Mouse (Mus musculus): ENCODE measurements around the gene Osbp.

GRCm38 (mm10) chr19:11974223-11974540, 8.4 kb downstream of the Osbp start:
- TF ChIP-seq CTCF (conservative IDR thresholded peaks at IDR 0.05; ENCODE audit: low read length) (no peak), POU5F1 (IDR thresholded peaks at IDR 0.05; ENCODE audit: borderline replicate concordance, low read length) (no peak)

Measured in E14TG2a.4 (cell line).